Mouse (Mus musculus): ENCODE data around the gene Hspa5.
"Not testable (repeated sequence)": the region's sequence is repeated elsewhere in the genome, so short reads cannot be mapped to it uniquely, and the experiment has no call there.

DNA sequence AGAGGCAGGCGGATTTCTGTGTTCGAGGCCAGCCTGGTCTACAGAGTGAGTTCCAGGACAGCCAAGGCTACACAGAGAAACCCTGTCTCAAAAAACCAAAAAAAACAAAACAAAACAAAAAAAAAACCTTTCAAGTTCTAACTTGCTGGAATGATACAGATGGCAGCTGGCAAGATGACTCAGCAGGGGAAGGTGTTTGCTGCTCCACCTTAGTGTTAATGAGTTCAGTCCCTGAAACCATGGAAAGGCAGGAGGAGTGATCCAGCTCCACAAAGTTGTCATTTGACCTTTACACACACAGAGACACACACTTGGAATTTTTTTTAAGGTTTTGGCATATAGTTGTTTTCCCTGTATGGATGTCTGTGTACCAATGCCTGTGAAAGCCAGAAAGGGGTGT is 44.1 kb downstream of the Hspa5 start:
- not testable (repeated sequence) for TF ChIP-seq CTCF (IDR thresholded peaks at IDR 0.05; ENCODE audit: low read depth, low read length); POLR2A (IDR thresholded peaks at IDR 0.05; ENCODE audit: borderline replicate concordance, low read depth, low read length)
